Mouse (Mus musculus) liver, adult 2 months (tissue): ENCODE measurements at regions not wholly inside any gene's neighbourhood (a gene's known extent, or its start where the extent isn't known, plus 50 kb on each side); places are given as distances from the start of the nearest gene placed in this dataset.

Experiments used
- CTCF ChIP-seq: fragments of 200-500 bp; IDR thresholded peaks from 2 replicates; pipeline ENCODE4 v1.5.1; 2011; ENCODE audit warnings: low read depth, low read length, control low read depth
- POLR2A ChIP-seq: fragments of 200-500 bp; IDR thresholded peaks from 2 replicates; pipeline ENCODE4 v1.6.1; 2011; ENCODE audit warnings: low read length, control low read depth; ENCODE audit not compliant: insufficient read depth; ENCODE audit errors: extremely low read depth

DNA sequence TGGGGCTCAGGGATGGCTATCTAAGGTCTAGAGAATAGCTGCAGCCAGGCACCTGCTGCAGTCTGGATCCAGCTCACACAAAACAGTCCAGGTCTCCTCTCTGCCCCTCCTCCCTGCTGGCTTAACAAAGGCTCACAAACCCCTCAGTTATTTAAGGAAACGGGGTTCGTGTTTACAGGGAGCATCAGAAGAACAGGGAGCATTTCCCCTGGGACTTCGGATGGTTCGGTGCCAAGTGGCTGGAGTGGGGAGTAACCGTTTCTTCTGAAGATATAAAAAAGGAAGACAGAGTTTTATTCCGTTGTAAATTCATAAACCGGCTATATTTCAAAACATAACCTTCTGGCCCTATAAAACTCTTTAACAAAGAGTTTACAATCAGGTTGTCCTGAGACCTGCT, 77.1 kb upstream of the Tiam2 start:
- no peak for TF ChIP-seq CTCF
- TF ChIP-seq POLR2A, result no peak
